Comparison of ENCODE assay signal across 22 mouse cellular contexts in the genomic region with DNA sequence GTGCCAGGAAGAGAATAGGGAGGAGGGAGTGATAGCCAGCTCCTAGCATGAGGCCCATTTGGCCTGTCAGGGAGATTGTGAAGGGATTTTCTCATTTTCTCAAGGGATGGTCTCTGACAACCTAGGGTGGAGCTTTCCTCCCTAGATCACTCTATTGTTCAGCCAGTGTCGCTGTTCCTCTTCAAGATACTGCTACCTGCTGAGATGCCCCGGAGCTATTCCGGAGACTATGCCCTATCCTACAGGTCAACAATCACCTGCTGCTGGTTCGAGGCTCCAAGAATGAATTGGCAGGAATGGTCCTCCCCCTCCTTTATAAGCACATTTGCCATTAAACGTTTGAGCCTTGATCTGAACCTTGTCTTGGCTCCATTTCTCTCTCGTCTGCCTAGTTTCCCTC. TPM values are rescaled to one million over a fixed set of nuclear protein-coding genes. Genes with fewer than 3 reads are reported as not detected.
A peak's percentile ranks its signal among the peaks of the same experiment; 100 is the strongest.
DNase-seq lines count a peak whose midpoint lies in the region; ATAC-seq and TF ChIP-seq lines count a peak whose summit lies in the region.
"Had no signal": no experiment of that assay in that cellular context is flagged by ENCODE, and none has a peak within 500 bp of the region (broad histone marks: within the 10 kb centered on the region; RNA-seq: fewer than 3 reads in every experiment).

No protein-coding gene starts in this region.

- ATAC-seq in heart, embryonic 11.5 days (replicated peaks; ENCODE audit: insufficient number of reproducible peaks, low FRiP score, low TSS enrichment) = no peak
- ATAC-seq: activated CD4-positive, CD25-positive, alpha-beta regulatory T cell, adult 4 months; forebrain, embryonic 14.5 days; forebrain, embryonic 16.5 days; Patski had no signal

- TF ChIP-seq CTCF in lung, adult 2 months (IDR thresholded peaks at IDR 0.05; ENCODE audit: insufficient read depth, low read length) = no peak

- TF ChIP-seq POLR2A in lung, adult 2 months (IDR thresholded peaks at IDR 0.05; ENCODE audit: borderline replicate concordance, extremely low read depth, low read depth, low read length) = no peak

- no peak overlapping the region for H3K27ac ChIP-seq in heart, embryonic 10.5 days
- H3K27ac ChIP-seq in heart, embryonic 11.5 days (ENCODE audit: low read depth, low read length) = no peak overlapping the region
- H3K27ac ChIP-seq: embryonic facial prominence, embryonic 10.5 days; embryonic facial prominence, embryonic 12.5 days; forebrain, embryonic 12.5 days had no signal

- H3K9me3 ChIP-seq in heart, embryonic 10.5 days = 0 out of 2 replicates have a peak, but pooled peaks cover 5% of the 10 kb centered on the region
- peaks cover 3% of the 10 kb centered on the region; the same call in 1 of the 2 replicates for H3K9me3 ChIP-seq in heart, embryonic 11.5 days (replicated peaks; ENCODE audit: control insufficient read depth, low read length)
- H3K9me3 ChIP-seq: embryonic facial prominence, embryonic 10.5 days; embryonic facial prominence, embryonic 12.5 days; forebrain, embryonic 12.5 days; G1E had no signal

- DNase-seq in heart, embryonic 10.5 days (ENCODE audit: low spot score) = peak; percentile 61
- DNase-seq in ES-CJ7 (ENCODE audit: low read depth, low spot score) = peak; percentile 85
- DNase-seq in R1 (ENCODE audit: low read depth, low spot score) = peak; percentile 81
- DNase-seq in layer of hippocampus, postnatal 25 days (ENCODE audit: extremely low spot score in 1 of 2, low spot score in 1 of 2) = no peak
- no peak for DNase-seq in lung, adult 2 months
- no peak for DNase-seq in ovary, postnatal 14 days (ENCODE audit: low spot score)
- DNase-seq: adrenal gland, adult 8-10 months; adrenal gland, postnatal 14 days; adrenal gland, postnatal 36 days; cerebellum, adult 18-20 months; cerebellum, adult 8-10 months; cerebellum, adult 9-11 months; cerebellum, postnatal 14 days had no signal

- H3K27me3 ChIP-seq in heart, embryonic 10.5 days (ENCODE audit: insufficient read depth, poor library complexity, severe bottlenecking) = no peaks in the 10 kb centered on the region
- no peaks in the 10 kb centered on the region for H3K27me3 ChIP-seq in heart, embryonic 11.5 days (ENCODE audit: control insufficient read depth, insufficient read depth, low read length)
- H3K27me3 ChIP-seq: embryonic facial prominence, embryonic 12.5 days; forebrain, embryonic 12.5 days; Patski had no signal

- H3K9ac ChIP-seq in heart, embryonic 11.5 days (ENCODE audit: low read depth, low read length) = no peak overlapping the region
- H3K9ac ChIP-seq: embryonic facial prominence, embryonic 12.5 days; forebrain, embryonic 12.5 days had no signal

- H3K4me3 ChIP-seq in heart, embryonic 10.5 days = no peak overlapping the region
- no peak overlapping the region for H3K4me3 ChIP-seq in heart, embryonic 11.5 days (ENCODE audit: low read depth, low read length)
- H3K4me3 ChIP-seq in lung, adult 2 months (replicated peaks; ENCODE audit: extremely low read depth, low read depth, low read length) = no peak overlapping the region
- H3K4me3 ChIP-seq: embryonic facial prominence, embryonic 10.5 days; embryonic facial prominence, embryonic 12.5 days; forebrain, embryonic 12.5 days had no signal

- H3K4me2 ChIP-seq in heart, embryonic 11.5 days = no peak overlapping the region
- H3K4me2 ChIP-seq: embryonic facial prominence, embryonic 12.5 days; forebrain, embryonic 12.5 days had no signal

- WGBS in heart, embryonic 10.5 days = 59% methylated on average over 6 of the region's 6 CpGs
- 66% methylated on average over 6 of the region's 6 CpGs for whole genome bisulfite sequencing in heart, embryonic 11.5 days (ENCODE audit: insufficient replicate concordance)
- WGBS in lung, adult 2 months = 62% methylated on average over 6 of the region's 6 CpGs

- no peaks in the 10 kb centered on the region for H3K36me3 ChIP-seq in heart, embryonic 10.5 days
- H3K36me3 ChIP-seq in heart, embryonic 11.5 days (ENCODE audit: control insufficient read depth, insufficient read depth, low read length) = no peaks in the 10 kb centered on the region
- H3K36me3 ChIP-seq: embryonic facial prominence, embryonic 10.5 days; embryonic facial prominence, embryonic 12.5 days; forebrain, embryonic 12.5 days; G1E had no signal

- H3K4me1 ChIP-seq in heart, embryonic 10.5 days = no peaks in the 10 kb centered on the region
- no peaks in the 10 kb centered on the region for H3K4me1 ChIP-seq in heart, embryonic 11.5 days (ENCODE audit: control insufficient read depth, insufficient read depth, low read length)
- no peaks in the 10 kb centered on the region for H3K4me1 ChIP-seq in lung, adult 2 months (ENCODE audit: control insufficient read depth, insufficient read depth, low read length)
- H3K4me1 ChIP-seq: embryonic facial prominence, embryonic 10.5 days; embryonic facial prominence, embryonic 12.5 days; forebrain, embryonic 12.5 days had no signal

RNA-seq across cellular contexts. Expression of a gene that starts 9.7 kb away (rescaled TPM):
- polyA plus RNA-seq in heart, embryonic 10.5 days (2016; fragmentation: Nextera tagmentation; extraction: Ambion mirVana) = 9.1 and 9.8 TPM in 2 replicates
- polyA plus RNA-seq in heart, embryonic 11.5 days (2014; fragmentation: Nextera tagmentation; extraction: Ambion mirVana) = 8.9 and 9.0 TPM in 2 replicates
- 10 to 100 TPM; 22.9 to 25.6 TPM for total RNA-seq in layer of hippocampus, postnatal 25 days (2021)
- 0.58 and 1.1 TPM in 2 replicates for polyA plus RNA-seq in lung, adult 2 months (2012; rRNA removed)
- polyA plus RNA-seq: activated CD4-positive, CD25-positive, alpha-beta regulatory T cell, adult 4 months; G1E had no signal

RNA-seq across cellular contexts. Expression of a gene that starts 21.8 kb away (rescaled TPM):
- polyA plus RNA-seq in heart, embryonic 10.5 days (2016; fragmentation: Nextera tagmentation; extraction: Ambion mirVana) = 12.8 and 14.5 TPM in 2 replicates
- polyA plus RNA-seq in heart, embryonic 11.5 days (2014; fragmentation: Nextera tagmentation; extraction: Ambion mirVana) = 14.4 and 15.4 TPM in 2 replicates
- total RNA-seq in layer of hippocampus, postnatal 25 days (2021) = 1 to 10 TPM; 8.3 to 8.9 TPM
- 22.3 and 30.7 TPM in 2 replicates for polyA plus RNA-seq in lung, adult 2 months (2012; rRNA removed)

Comparison
In these comparisons a context has a peak if more than half of its experiments do, and no peak if none do; other contexts are left out.
1. DNase-seq: peak in heart, embryonic 10.5 days (single experiment), ES-CJ7 (single experiment) and R1 (single experiment); none in layer of hippocampus, postnatal 25 days (0 of 2), lung, adult 2 months (single experiment) and ovary, postnatal 14 days (single experiment).